Mouse (Mus musculus) liver, embryonic 12.5 days (tissue): ENCODE data around the gene Eif3i. TPM values are rescaled to one million over a fixed set of nuclear protein-coding genes. Genes with fewer than 3 reads are reported as not detected.

Experiments used
- ATAC-seq: fragments of 200-750 bp; cut with Nextera tagmentation; 2 replicates; pipeline ENCODE4 v1.8.0; 2017; ENCODE audit warnings: moderate number of reproducible peaks, mild to moderate bottlenecking, moderate library complexity
- H3K27ac ChIP-seq: fragments of 300-500 bp; sonication (generic); 2 replicates; pipeline ENCODE4 v1.5.1; 2016; ENCODE audit warnings: mild to moderate bottlenecking
- H3K27me3 ChIP-seq: fragments of 300-500 bp; sonication (generic); replicated peaks from 2 replicates; pipeline ENCODE4 v1.6.1; 2016; ENCODE audit warnings: mild to moderate bottlenecking, moderate library complexity
- H3K36me3 ChIP-seq: fragments of 300-500 bp; sonication (generic); 2 replicates; pipeline ENCODE4 v1.6.1; 2016; ENCODE audit warnings: mild to moderate bottlenecking, moderate library complexity
- H3K4me1 ChIP-seq: fragments of 300-500 bp; sonication (generic); 2 replicates; pipeline ENCODE4 v1.6.1; 2016
- H3K4me2 ChIP-seq: fragments of 300-500 bp; sonication (generic); 2 replicates; pipeline ENCODE4 v1.6.1; 2016; ENCODE audit warnings: mild to moderate bottlenecking, moderate library complexity
- H3K4me3 ChIP-seq: fragments of 300-500 bp; sonication (generic); 2 replicates; pipeline ENCODE4 v1.5.1; 2016; ENCODE audit warnings: mild to moderate bottlenecking, moderate library complexity
- H3K9ac ChIP-seq: fragments of 300-500 bp; sonication (generic); 2 replicates; pipeline ENCODE4 v1.6.1; 2016; ENCODE audit warnings: mild to moderate bottlenecking, moderate library complexity
- H3K9me3 ChIP-seq: fragments of 300-500 bp; sonication (generic); replicated peaks from 2 replicates; pipeline ENCODE4 v1.6.1; 2016; ENCODE audit warnings: mild to moderate bottlenecking, moderate library complexity
- WGBS: fragments of 180-500 bp; shearing (Covaris S2); methylation state at CpG from one replicate; pipeline ENCODE4 v1.1.7; 2016; ENCODE audit not compliant: insufficient replicate concordance; 5-methylcytosine and 5-hydroxymethylcytosine counted together
- polyA plus RNA-seq: library from polyadenylated mRNA; unstranded; fragments of >200 nt; fragmentation: Nextera tagmentation; extraction: Ambion mirVana; gene quantifications from 2 replicates; pipeline ENCODE4 v1.2.1, GENCODE M21; 2016

Eif3i gene
- polyA plus RNA-seq = 219 and 226 TPM in 2 replicates

GRCm38 (mm10) chr4:129600233-129601158, at the start of gene Eif3i, which contains the start of gene Tmem234:
TSS of gene Eif3i (minus strand) at chr4:129600648.
TSS of gene Tmem234 (plus strand) at chr4:129600668.
- ATAC-seq = peak; percentile 90
- H3K27me3 ChIP-seq = no peaks in the 10 kb centered on the region
- H3K4me3 ChIP-seq = peak within 1 kb of the TSS; percentile 96
- H3K9ac ChIP-seq = peak within 1 kb of the TSS; percentile 96
- WGBS = 1% methylated on average over 74 of the region's 74 CpGs
- H3K36me3 ChIP-seq = peaks cover 77% of the 10 kb centered on the region
- H3K4me2 ChIP-seq = peak within 1 kb of the TSS; percentile 94
- H3K27ac ChIP-seq = peak within 1 kb of the TSS; percentile 90
- H3K4me1 ChIP-seq = peaks cover 40% of the 10 kb centered on the region
- no peaks in the 10 kb centered on the region for H3K9me3 ChIP-seq

DNA sequence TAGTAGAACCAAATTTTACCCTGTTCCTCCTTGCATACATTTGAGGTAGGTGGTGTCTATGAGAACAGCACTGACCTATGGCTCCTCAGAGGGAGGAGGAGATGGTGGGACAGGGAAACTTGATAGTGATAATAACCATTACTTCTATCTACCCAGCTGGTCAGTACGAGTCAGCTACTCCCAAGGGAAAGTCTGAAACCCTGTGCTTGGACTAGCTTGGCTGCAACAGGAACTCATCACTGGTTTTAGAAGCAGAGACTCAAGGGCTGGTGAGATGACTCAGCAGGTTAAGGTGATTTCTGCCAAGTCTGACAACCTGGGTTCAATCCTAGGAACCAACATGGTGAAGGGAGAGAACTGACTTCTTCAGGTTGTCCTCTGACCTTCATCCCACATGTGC, 48.2 kb upstream of the Eif3i start:
- Histone ChIP-seq H3K27ac (no peak overlapping the region), H3K4me2 (no peak overlapping the region), H3K4me1 (no peaks in the 10 kb centered on the region), H3K9me3 (no peaks in the 10 kb centered on the region), H3K27me3 (no peaks in the 10 kb centered on the region), H3K36me3 (peaks cover 88% of the 10 kb centered on the region), H3K9ac (no peak overlapping the region), H3K4me3 (no peak overlapping the region)
- WGBS = 79% methylated on average over 1 of the region's 1 CpGs
- ATAC-seq = no peak

DNA sequence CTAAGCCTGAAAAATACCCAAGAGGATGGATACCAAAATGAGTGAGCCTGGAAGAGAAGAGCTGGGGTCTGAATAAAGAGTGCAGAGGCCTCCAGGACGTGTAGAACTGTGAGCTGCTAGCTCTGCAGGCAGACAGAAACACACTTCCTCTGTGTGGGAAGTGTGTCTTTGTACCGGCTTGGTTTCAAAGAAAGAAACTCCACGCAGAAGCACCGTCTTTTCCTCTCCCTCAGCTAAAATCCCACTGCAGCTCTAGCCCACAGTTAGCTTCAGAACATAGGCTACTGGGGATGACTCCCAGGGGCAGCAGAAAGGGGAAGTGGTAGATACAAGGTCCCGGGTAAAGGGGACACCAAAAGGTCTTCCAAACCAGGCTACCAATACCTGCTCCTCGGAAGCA, 44.8 kb upstream of the Eif3i start:
- Histone ChIP-seq H3K36me3 (peaks cover 56% of the 10 kb centered on the region), H3K27ac (no peak overlapping the region), H3K27me3 (no peaks in the 10 kb centered on the region), H3K4me2 (no peak overlapping the region), H3K4me1 (peaks cover 10% of the 10 kb centered on the region), H3K9ac (no peak overlapping the region), H3K9me3 (no peaks in the 10 kb centered on the region), H3K4me3 (no peak overlapping the region)
- WGBS = 63% methylated on average over 6 of the region's 6 CpGs
- no peak for ATAC-seq

DNA sequence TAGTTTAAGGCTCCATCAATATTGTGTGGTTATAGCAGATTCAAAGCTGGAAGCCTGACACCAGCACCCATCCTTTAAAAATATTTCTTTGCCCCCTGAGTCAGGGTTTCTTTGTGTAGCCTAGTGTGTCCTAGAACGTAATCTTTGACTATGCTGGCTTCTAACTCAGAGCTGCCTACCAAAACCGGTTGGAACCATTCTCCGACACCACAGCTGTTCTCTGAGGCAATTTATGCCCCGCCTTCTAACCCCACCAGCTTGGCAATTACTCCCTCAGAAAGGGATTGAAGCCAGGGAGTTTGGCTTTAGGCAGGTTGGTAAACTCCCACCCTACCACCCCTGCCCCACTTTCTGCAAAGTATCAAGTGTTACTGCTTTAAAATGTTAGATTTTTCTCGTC, 41.3 kb upstream of the Eif3i start:
- peak overlapping the region; percentile 71 for H3K27ac ChIP-seq
- peaks cover 50% of the 10 kb centered on the region for H3K36me3 ChIP-seq
- WGBS = 54% methylated on average over 5 of the region's 5 CpGs
- peak overlapping the region; percentile 75 for H3K4me3 ChIP-seq
- no peak for ATAC-seq
- no peaks in the 10 kb centered on the region for H3K27me3 ChIP-seq
- peak overlapping the region; percentile 45; the same call in 1 of the 2 replicates for H3K9ac ChIP-seq
- no peaks in the 10 kb centered on the region for H3K9me3 ChIP-seq
- H3K4me2 ChIP-seq = peak overlapping the region; percentile 94
- H3K4me1 ChIP-seq = peaks cover 31% of the 10 kb centered on the region

GRCm38 (mm10) chr4:129640638-129641467, 40.4 kb upstream of the Eif3i start, which contains the start of gene Txlna:
TSS of gene Txlna (minus strand) at chr4:129641065.
- Histone ChIP-seq H3K27me3 (no peaks in the 10 kb centered on the region), H3K36me3 (peaks cover 52% of the 10 kb centered on the region), H3K27ac (peak within 1 kb of the TSS; percentile 89), H3K4me2 (peak within 1 kb of the TSS; percentile 94), H3K9ac (peak within 1 kb of the TSS; percentile 85), H3K4me1 (peaks cover 35% of the 10 kb centered on the region), H3K9me3 (no peaks in the 10 kb centered on the region), H3K4me3 (peak within 1 kb of the TSS; percentile 75)
- under 1% methylated on average over 60 of the region's 60 CpGs for WGBS
- peak; percentile 91 for ATAC-seq

- 3% methylated on average over 17 of the region's 17 CpGs for WGBS
- Histone ChIP-seq H3K4me1 (peaks cover 39% of the 10 kb centered on the region), H3K4me2 (peak overlapping the region; percentile 94), H3K27me3 (no peaks in the 10 kb centered on the region), H3K9me3 (no peaks in the 10 kb centered on the region), H3K27ac (peak overlapping the region; percentile 89), H3K36me3 (peaks cover 52% of the 10 kb centered on the region), H3K9ac (peak overlapping the region; percentile 85), H3K4me3 (peak overlapping the region; percentile 75)
- no peak for ATAC-seq
Observed at GRCm38 (mm10) chr4:129640101-129640637, 39.7 kb upstream of the Eif3i start.

DNA sequence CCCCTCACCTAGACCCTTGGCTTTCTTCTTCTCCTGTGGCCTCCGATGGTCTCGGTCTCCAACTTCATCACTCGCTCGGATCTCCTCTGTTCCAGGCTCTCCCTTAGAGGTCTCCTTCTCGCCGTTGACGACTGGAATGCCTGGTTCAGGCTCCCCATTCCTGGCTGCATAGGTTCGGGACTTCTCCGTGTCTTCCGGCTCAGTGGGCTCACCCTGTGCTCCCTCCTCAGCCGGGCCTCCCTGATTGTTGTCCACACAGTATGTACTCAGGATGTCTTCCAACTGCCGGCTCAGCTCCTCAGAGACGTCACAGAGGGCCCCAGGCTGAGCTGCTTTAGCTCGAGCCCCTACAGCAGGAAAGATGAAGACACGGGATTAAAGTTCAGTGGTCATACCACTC, 38.8 kb upstream of the Eif3i start:
- H3K4me1 ChIP-seq = peaks cover 48% of the 10 kb centered on the region
- 83% methylated on average over 15 of the region's 15 CpGs for WGBS
- peak overlapping the region; percentile 94 for H3K4me2 ChIP-seq
- H3K9ac ChIP-seq = peak overlapping the region; percentile 85
- peak overlapping the region; percentile 89; the same call in 1 of the 2 replicates for H3K27ac ChIP-seq
- peaks cover 54% of the 10 kb centered on the region for H3K36me3 ChIP-seq
- H3K9me3 ChIP-seq = no peaks in the 10 kb centered on the region
- peak overlapping the region; percentile 75 for H3K4me3 ChIP-seq
- no peaks in the 10 kb centered on the region for H3K27me3 ChIP-seq
- ATAC-seq = no peak

DNA sequence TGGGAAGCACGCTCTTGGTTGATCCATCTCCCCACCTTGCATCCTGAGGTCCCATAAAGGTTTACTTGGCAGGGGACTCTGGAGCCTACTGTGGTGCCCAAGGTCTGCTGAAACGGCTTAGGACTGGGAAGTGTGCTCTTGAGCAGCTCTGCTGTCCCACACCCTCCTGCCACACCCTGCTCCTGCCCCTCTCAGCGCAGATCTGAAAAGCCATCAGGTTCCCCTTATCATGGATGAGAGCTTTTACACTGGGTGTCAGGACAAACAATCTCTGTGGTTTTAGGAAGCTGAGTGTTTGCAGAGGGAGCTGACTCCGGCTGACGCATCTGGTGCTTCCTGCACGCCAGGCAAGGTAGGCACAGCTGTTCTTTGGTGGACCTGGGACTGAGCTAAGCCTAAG, 33.4 kb upstream of the Eif3i start:
- no peak overlapping the region for H3K9ac ChIP-seq
- H3K9me3 ChIP-seq = no peaks in the 10 kb centered on the region
- H3K27ac ChIP-seq = peak overlapping the region; percentile 23; the same call in 1 of the 2 replicates
- no peak overlapping the region for H3K4me3 ChIP-seq
- no peaks in the 10 kb centered on the region for H3K27me3 ChIP-seq
- ATAC-seq = peak; percentile 80
- WGBS = 44% methylated on average over 6 of the region's 6 CpGs
- peak overlapping the region; percentile 19 for H3K4me2 ChIP-seq
- peaks cover 37% of the 10 kb centered on the region for H3K4me1 ChIP-seq
- peaks cover 98% of the 10 kb centered on the region for H3K36me3 ChIP-seq

DNA sequence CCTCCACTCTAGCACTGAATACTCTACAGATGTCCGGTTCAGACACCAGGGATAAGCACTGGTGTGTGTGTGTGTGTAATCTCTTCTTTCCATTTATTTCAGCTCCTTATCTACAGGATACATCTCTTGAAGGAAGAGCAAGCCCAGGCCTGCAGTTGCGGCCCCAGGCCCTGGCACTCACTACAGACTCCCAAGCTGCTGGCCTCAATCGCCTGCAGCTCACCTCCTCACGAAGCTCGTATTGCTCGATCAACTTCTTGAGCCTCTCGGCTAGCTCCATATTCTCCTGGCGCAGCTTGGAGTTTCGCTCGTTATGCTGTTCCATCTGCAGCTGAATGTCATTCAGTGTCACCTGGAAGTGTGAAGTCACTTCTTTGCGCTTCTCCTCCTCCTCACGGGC, 31.4 kb upstream of the Eif3i start:
- no peaks in the 10 kb centered on the region for H3K27me3 ChIP-seq
- ATAC-seq = no peak
- H3K4me2 ChIP-seq = no peak overlapping the region
- H3K4me1 ChIP-seq = peaks cover 30% of the 10 kb centered on the region
- no peak overlapping the region for H3K9ac ChIP-seq
- no peak overlapping the region for H3K4me3 ChIP-seq
- 89% methylated on average over 12 of the region's 12 CpGs for WGBS
- no peak overlapping the region for H3K27ac ChIP-seq
- H3K36me3 ChIP-seq = peaks cover 100% of the 10 kb centered on the region
- H3K9me3 ChIP-seq = no peaks in the 10 kb centered on the region

DNA sequence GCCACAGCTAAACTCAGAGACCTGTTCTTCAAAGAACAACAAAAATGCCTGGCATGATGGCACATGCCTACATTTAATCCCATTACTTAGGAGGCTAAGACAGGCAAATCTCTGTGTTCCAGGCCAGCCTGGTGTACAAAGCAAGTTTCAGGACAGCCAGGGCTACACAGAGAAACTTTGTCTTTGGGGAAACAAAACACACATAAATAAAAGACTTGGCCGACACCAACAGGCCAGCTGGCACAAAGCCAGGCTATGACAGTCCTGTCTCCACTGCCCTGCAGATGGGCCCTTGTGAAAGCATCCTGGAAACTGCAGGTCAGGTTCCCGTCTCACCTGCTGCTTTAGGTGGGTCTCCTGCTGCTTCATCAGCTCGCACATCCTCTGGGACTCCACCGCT, 30.5 kb upstream of the Eif3i start:
- no peaks in the 10 kb centered on the region for H3K9me3 ChIP-seq
- H3K4me3 ChIP-seq = no peak overlapping the region
- 82% methylated on average over 4 of the region's 4 CpGs for WGBS
- H3K4me2 ChIP-seq = no peak overlapping the region
- H3K4me1 ChIP-seq = peaks cover 36% of the 10 kb centered on the region
- H3K27ac ChIP-seq = no peak overlapping the region
- peaks cover 98% of the 10 kb centered on the region for H3K36me3 ChIP-seq
- no peak overlapping the region for H3K9ac ChIP-seq
- H3K27me3 ChIP-seq = no peaks in the 10 kb centered on the region
- ATAC-seq = no peak

DNA sequence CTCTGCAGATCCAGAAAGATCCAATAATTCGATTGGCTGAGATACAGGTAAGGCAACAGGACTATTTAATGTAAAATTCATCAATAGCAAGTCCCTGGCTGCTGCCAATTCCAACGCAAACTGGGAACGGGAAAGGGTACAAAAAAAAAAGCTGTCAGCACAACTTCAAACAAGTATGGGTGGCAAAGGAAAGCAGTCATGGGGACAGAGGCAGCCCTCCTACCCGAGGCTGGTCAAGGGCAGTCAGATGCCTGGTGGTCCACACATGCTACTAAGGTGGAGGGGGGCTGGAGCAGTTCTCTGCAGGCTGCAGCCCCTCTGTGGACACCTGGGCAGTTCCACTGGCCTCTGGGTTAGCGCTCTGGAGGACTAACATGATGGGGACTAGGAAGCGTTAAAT, 25.6 kb upstream of the Eif3i start:
- Histone ChIP-seq H3K4me1 (peaks cover 51% of the 10 kb centered on the region), H3K27ac (no peak overlapping the region), H3K4me3 (no peak overlapping the region), H3K27me3 (no peaks in the 10 kb centered on the region), H3K9ac (no peak overlapping the region), H3K4me2 (no peak overlapping the region), H3K36me3 (peaks cover 50% of the 10 kb centered on the region), H3K9me3 (no peaks in the 10 kb centered on the region)
- WGBS = 68% methylated on average over 6 of the region's 6 CpGs
- no peak for ATAC-seq
